Mouse (Mus musculus): ENCODE data around the gene Serinc5. TPM values are rescaled to one million over a fixed set of nuclear protein-coding genes. Genes with fewer than 3 reads are reported as not detected.
A peak's percentile ranks its signal among the peaks of the same experiment; 100 is the strongest.
"Not testable (repeated sequence)": the region's sequence is repeated elsewhere in the genome, so short reads cannot be mapped to it uniquely, and the experiment has no call there.

Gene Serinc5
- polyA plus RNA-seq, 1 experiment from 2014 or later = 7.0 TPM

DNA sequence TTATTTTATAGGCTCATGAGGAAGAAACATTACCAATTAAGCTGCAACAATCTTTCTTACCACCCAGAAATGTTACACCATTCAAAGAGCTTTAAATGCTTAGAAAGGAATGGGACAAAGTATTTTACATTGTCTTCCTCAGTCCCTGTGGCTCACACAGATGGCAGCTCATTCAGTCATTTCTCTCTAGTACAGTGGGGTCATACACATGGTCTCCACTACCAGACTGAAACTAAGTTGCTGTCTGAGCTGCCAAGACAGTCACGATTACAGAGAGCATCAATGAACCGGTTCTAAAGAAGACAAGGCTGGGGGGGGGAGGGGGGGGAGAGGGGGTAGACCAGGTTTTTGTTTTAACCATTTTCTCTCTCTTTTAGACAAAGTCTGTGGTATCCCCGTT is 19.7 kb upstream of the Serinc5 start:
- Histone ChIP-seq H3K9ac (ENCODE audit: low read length) (no peak overlapping the region), H3K36me3 (ENCODE audit: control insufficient read depth, insufficient read depth, low read length) (no peaks in the 10 kb centered on the region), H3K27ac (replicated peaks; ENCODE audit: low read depth, low read length) (no peak overlapping the region), H3K4me3 (ENCODE audit: low read depth, low read length) (no peak overlapping the region), H3K4me2 (ENCODE audit: low read depth, severe bottlenecking) (no peak overlapping the region), H3K27me3 (ENCODE audit: control insufficient read depth, insufficient read depth, low read length) (no peaks in the 10 kb centered on the region), H3K4me1 (ENCODE audit: control insufficient read depth, insufficient read depth, low read length) (peaks cover 4% of the 10 kb centered on the region; the same call in 1 of the 2 replicates), H3K9me3 (ENCODE audit: control insufficient read depth, low read length) (no peaks in the 10 kb centered on the region)
- DNase-seq (ENCODE audit: low spot score) (no peak), ATAC-seq (ENCODE audit: insufficient number of reproducible peaks, low FRiP score, low TSS enrichment, low read depth) (no peak)
- WGBS = 74% methylated on average over 3 of the region's 3 CpGs

DNA sequence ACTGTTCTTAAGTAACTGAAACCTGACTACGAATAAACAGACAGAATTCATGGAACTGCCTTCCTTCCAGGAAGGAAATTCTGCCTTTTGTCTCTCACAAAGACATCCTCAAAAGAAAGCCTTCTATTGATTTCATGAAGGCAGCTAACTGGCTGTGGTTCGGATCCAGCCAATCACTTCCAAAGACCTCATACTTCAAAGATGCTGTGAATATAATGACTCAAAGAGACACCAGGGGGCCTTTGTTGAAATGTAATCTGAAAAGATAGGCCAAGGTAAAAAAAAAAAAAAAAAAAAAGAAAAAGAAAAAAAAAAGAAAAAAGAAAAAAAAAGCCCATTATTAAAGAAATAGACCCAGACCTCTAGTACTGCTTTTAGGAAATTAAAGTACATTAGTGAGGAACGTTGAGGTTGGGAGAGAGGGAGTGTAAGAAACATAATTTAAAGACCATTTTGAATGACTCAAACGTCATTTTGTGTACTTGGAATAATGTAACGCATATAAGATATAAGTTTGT is 18.6 kb upstream of the Serinc5 start:
- no peak overlapping the region for H3K4me3 ChIP-seq (ENCODE audit: low read depth, low read length)
- no peaks in the 10 kb centered on the region for H3K9me3 ChIP-seq (ENCODE audit: control insufficient read depth, low read length)
- no peaks in the 10 kb centered on the region for H3K27me3 ChIP-seq (ENCODE audit: control insufficient read depth, insufficient read depth, low read length)
- DNase-seq (ENCODE audit: low spot score) = no peak
- 70% methylated on average over 5 of the region's 5 CpGs for WGBS
- H3K4me2 ChIP-seq (ENCODE audit: low read depth, severe bottlenecking) = no peak overlapping the region
- no peaks in the 10 kb centered on the region for H3K36me3 ChIP-seq (ENCODE audit: control insufficient read depth, insufficient read depth, low read length)
- H3K4me1 ChIP-seq (ENCODE audit: control insufficient read depth, insufficient read depth, low read length) = peaks cover 4% of the 10 kb centered on the region; the same call in 1 of the 2 replicates
- H3K27ac ChIP-seq (replicated peaks; ENCODE audit: low read depth, low read length) = no peak overlapping the region
- H3K9ac ChIP-seq (ENCODE audit: low read length) = no peak overlapping the region
- ATAC-seq (ENCODE audit: insufficient number of reproducible peaks, low FRiP score, low TSS enrichment, low read depth) = no peak

DNA sequence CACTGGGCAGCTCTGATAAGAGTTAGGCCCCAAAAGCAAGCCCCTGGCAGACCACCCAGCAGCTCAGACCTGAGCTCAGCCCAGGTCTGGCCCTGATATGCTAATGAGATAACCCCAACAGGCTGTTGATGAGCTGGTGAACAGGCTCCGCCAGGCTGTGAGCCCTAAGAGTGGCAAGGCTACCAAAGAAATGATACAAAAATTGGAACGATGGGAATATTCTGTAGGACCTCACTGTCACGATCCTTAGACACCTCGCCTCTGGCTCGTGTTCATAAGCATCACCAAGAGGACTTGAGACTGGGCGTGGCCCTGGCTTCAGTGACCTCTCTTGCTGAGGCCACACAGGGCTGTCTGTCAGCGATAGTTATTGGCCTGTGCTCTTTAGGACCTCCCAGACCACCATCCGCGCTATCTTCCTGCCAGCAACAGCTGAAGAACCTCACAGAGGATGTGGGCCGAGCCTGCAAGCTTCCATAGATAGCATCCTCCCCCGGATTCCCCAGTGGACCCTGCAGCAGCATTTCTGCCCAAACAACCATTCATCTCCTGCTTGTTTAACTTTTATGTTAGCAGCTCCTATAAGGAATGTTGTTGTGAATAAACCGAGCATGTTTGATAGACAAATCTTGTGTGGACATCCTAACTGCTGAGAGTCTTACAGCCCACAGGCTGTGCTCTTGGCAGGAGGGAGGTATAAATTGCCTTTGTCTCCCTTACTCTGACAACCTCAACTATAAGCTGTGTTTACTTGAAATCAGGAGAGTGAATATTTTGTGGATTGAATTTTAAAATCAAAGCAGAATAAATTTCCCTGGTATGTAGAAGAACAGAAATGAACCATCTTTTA is 17.9 kb upstream of the Serinc5 start:
- DNase-seq (ENCODE audit: low spot score) = no peak
- no peak overlapping the region for H3K9ac ChIP-seq (ENCODE audit: low read length)
- no peak overlapping the region; the same call in 1 of the 2 replicates for H3K4me2 ChIP-seq (ENCODE audit: low read depth, severe bottlenecking)
- H3K27ac ChIP-seq (replicated peaks; ENCODE audit: low read depth, low read length) = no peak overlapping the region
- no peak overlapping the region for H3K4me3 ChIP-seq (ENCODE audit: low read depth, low read length)
- ATAC-seq (ENCODE audit: insufficient number of reproducible peaks, low FRiP score, low TSS enrichment, low read depth) = no peak
- H3K36me3 ChIP-seq (ENCODE audit: control insufficient read depth, insufficient read depth, low read length) = no peaks in the 10 kb centered on the region
- peaks cover 4% of the 10 kb centered on the region; the same call in 1 of the 2 replicates for H3K4me1 ChIP-seq (ENCODE audit: control insufficient read depth, insufficient read depth, low read length)
- WGBS = 24% methylated on average over 12 of the region's 12 CpGs
- no peaks in the 10 kb centered on the region for H3K27me3 ChIP-seq (ENCODE audit: control insufficient read depth, insufficient read depth, low read length)
- no peaks in the 10 kb centered on the region for H3K9me3 ChIP-seq (ENCODE audit: control insufficient read depth, low read length)

DNA sequence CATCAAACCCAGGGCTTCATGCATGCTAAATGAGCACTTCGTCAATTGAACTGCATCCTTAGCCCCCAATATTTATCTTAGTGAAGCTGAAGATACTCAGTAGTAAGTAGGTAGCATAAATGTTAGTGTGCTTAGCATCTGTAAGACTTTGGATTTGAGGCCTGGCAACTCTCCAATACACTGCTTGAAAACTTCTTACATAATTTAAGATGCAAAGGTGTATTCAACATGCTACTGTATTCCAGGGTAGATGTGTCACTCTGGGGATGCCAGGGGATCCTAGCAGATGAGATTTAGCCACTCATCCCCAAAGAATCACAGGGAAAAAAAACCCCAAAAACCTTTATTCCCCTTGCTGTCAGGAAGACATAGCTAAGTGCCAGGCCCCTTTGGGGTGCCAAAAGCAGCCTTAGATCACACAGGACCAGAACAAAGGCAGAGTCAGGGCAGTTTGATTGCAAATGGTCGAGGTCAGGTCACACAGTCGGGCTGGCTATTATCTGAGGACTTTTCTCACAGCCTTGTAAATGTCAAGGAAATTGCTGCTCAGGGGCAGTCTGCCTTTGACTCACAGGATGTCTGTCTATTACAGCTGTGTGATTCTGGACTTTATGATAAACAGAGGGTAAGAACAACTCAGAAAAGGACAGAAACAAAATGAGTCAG is 17.0 kb upstream of the Serinc5 start:
- Histone ChIP-seq H3K27ac (replicated peaks; ENCODE audit: low read depth, low read length) (no peak overlapping the region), H3K4me2 (ENCODE audit: low read depth, severe bottlenecking) (no peak overlapping the region), H3K9me3 (ENCODE audit: control insufficient read depth, low read length) (no peaks in the 10 kb centered on the region), H3K4me1 (ENCODE audit: control insufficient read depth, insufficient read depth, low read length) (peaks cover 4% of the 10 kb centered on the region; the same call in 1 of the 2 replicates), H3K4me3 (ENCODE audit: low read depth, low read length) (no peak overlapping the region), H3K36me3 (ENCODE audit: control insufficient read depth, insufficient read depth, low read length) (no peaks in the 10 kb centered on the region), H3K27me3 (ENCODE audit: control insufficient read depth, insufficient read depth, low read length) (no peaks in the 10 kb centered on the region), H3K9ac (ENCODE audit: low read length) (no peak overlapping the region)
- DNase-seq (ENCODE audit: low spot score) = peak; percentile 41
- 20% methylated on average over 3 of the region's 3 CpGs for WGBS
- no peak for ATAC-seq (ENCODE audit: insufficient number of reproducible peaks, low FRiP score, low TSS enrichment, low read depth)

DNA sequence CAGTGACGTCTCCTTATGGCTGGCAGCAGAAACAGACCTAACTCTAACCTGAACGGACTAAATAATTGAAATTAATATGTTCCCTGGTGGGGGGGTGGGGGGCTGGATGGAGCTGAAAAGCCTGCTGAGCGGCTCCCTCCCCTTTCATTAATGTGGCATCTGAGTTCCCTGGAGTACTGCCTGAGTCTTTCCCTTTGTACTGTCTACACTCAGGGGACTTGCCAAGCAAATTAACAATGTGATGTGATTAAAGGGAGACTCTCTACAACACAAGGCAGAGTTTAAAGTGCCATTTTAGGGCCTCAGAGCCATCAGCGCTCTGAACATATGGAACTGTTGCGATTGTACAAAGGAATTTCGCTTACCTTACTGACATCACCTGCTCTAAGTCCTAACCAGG is 16.4 kb upstream of the Serinc5 start:
- H3K9me3 ChIP-seq (ENCODE audit: control insufficient read depth, low read length) = no peaks in the 10 kb centered on the region
- 24% methylated on average over 6 of the region's 6 CpGs for WGBS
- no peak overlapping the region; the same call in 1 of the 2 replicates for H3K27ac ChIP-seq (replicated peaks; ENCODE audit: low read depth, low read length)
- H3K4me2 ChIP-seq (ENCODE audit: low read depth, severe bottlenecking) = no peak overlapping the region
- ATAC-seq (ENCODE audit: insufficient number of reproducible peaks, low FRiP score, low TSS enrichment, low read depth) (no peak), DNase-seq (ENCODE audit: low spot score) (no peak)
- no peak overlapping the region for H3K9ac ChIP-seq (ENCODE audit: low read length)
- H3K4me3 ChIP-seq (ENCODE audit: low read depth, low read length) = no peak overlapping the region
- no peaks in the 10 kb centered on the region for H3K27me3 ChIP-seq (ENCODE audit: control insufficient read depth, insufficient read depth, low read length)
- H3K4me1 ChIP-seq (ENCODE audit: control insufficient read depth, insufficient read depth, low read length) = peaks cover 4% of the 10 kb centered on the region; the same call in 1 of the 2 replicates
- H3K36me3 ChIP-seq (ENCODE audit: control insufficient read depth, insufficient read depth, low read length) = no peaks in the 10 kb centered on the region

DNA sequence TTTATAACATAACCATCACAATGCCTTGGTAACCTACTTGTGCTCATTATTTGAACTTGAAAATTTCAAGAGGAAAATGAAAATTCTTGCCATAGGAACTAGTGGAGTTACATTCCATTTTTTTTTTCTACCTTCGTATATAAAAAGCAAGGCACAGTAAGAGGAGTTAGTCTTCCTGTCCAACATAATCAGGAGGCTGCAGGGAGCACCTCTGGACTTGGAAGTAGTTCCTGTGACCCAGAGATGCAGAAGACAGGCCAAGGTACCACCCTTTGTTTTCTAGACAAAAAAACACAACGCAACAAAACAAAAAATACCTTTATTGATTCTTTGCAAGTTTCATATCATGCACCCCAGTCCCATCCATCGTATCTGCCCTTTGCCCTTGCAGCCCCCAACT is 16.0 kb upstream of the Serinc5 start:
- H3K4me3 ChIP-seq (ENCODE audit: low read depth, low read length) = no peak overlapping the region
- no peak for ATAC-seq (ENCODE audit: insufficient number of reproducible peaks, low FRiP score, low TSS enrichment, low read depth)
- H3K36me3 ChIP-seq (ENCODE audit: control insufficient read depth, insufficient read depth, low read length) = no peaks in the 10 kb centered on the region
- H3K9me3 ChIP-seq (ENCODE audit: control insufficient read depth, low read length) = no peaks in the 10 kb centered on the region
- H3K4me1 ChIP-seq (ENCODE audit: control insufficient read depth, insufficient read depth, low read length) = peaks cover 4% of the 10 kb centered on the region; the same call in 1 of the 2 replicates
- 87% methylated on average over 3 of the region's 3 CpGs for WGBS
- DNase-seq (ENCODE audit: low spot score) = no peak
- no peak overlapping the region for H3K9ac ChIP-seq (ENCODE audit: low read length)
- no peaks in the 10 kb centered on the region for H3K27me3 ChIP-seq (ENCODE audit: control insufficient read depth, insufficient read depth, low read length)
- no peak overlapping the region for H3K27ac ChIP-seq (replicated peaks; ENCODE audit: low read depth, low read length)
- H3K4me2 ChIP-seq (ENCODE audit: low read depth, severe bottlenecking) = no peak overlapping the region

DNA sequence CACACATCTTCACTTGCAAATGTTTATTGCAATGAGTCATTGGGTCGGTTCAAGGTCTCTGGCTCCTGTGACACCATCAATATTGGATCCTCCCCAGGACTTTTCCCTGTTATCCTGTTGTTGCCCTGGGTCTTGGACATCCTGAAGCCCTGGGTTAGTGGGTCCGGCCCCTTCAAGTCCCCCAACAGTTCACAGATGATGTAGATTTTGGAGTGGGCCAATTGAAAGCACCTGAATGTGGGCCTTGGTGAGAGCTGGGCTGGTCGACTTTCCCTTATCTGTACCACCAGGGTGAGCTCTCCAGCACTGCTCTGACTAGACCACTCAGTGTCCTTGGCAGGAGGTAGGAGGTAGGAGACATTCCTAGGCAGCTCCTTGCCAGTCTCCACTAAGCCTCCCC is 15.5 kb upstream of the Serinc5 start:
- Histone ChIP-seq H3K27me3 (ENCODE audit: control insufficient read depth, insufficient read depth, low read length) (no peaks in the 10 kb centered on the region), H3K9me3 (ENCODE audit: control insufficient read depth, low read length) (no peaks in the 10 kb centered on the region), H3K4me1 (ENCODE audit: control insufficient read depth, insufficient read depth, low read length) (peaks cover 4% of the 10 kb centered on the region; the same call in 1 of the 2 replicates), H3K4me3 (ENCODE audit: low read depth, low read length) (no peak overlapping the region), H3K27ac (replicated peaks; ENCODE audit: low read depth, low read length) (no peak overlapping the region), H3K4me2 (ENCODE audit: low read depth, severe bottlenecking) (no peak overlapping the region), H3K36me3 (ENCODE audit: control insufficient read depth, insufficient read depth, low read length) (no peaks in the 10 kb centered on the region), H3K9ac (ENCODE audit: low read length) (no peak overlapping the region)
- ATAC-seq (ENCODE audit: insufficient number of reproducible peaks, low FRiP score, low TSS enrichment, low read depth) = no peak
- 64% methylated on average over 3 of the region's 3 CpGs for WGBS
- DNase-seq (ENCODE audit: low spot score) = no peak

DNA sequence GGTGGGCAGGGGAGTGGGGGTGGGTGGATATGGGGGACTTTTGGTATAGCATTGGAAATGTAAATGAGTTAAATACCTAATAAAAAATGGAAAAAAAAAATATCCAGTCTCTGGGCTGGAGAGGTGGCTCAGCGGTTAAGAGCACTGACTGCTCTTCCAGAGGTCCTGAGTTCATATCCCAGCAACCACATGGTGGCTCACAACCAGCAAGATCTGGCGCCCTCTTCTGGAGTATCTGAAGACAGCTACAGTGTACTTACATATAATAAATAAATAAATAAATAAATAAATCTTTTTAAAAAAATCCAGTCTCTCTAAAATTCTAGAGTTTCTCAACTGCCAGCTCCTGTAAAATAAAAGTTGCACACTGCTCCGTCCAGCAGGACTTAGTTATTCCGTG is 5.6 kb upstream of the Serinc5 start:
- WGBS = 88% methylated on average over 4 of the region's 4 CpGs
- H3K27ac ChIP-seq (replicated peaks; ENCODE audit: low read depth, low read length); H3K9me3 ChIP-seq (ENCODE audit: control insufficient read depth, low read length); ATAC-seq (ENCODE audit: insufficient number of reproducible peaks, low FRiP score, low TSS enrichment, low read depth); H3K27me3 ChIP-seq (ENCODE audit: control insufficient read depth, insufficient read depth, low read length); H3K4me2 ChIP-seq (ENCODE audit: low read depth, severe bottlenecking); H3K36me3 ChIP-seq (ENCODE audit: control insufficient read depth, insufficient read depth, low read length); H3K9ac ChIP-seq (ENCODE audit: low read length); H3K4me1 ChIP-seq (ENCODE audit: control insufficient read depth, insufficient read depth, low read length); DNase-seq (ENCODE audit: low spot score); H3K4me3 ChIP-seq (ENCODE audit: low read depth, low read length): not testable (repeated sequence)
